Mouse (Mus musculus): ENCODE data around the gene Tmem201.

The Tmem201 gene

DNA sequence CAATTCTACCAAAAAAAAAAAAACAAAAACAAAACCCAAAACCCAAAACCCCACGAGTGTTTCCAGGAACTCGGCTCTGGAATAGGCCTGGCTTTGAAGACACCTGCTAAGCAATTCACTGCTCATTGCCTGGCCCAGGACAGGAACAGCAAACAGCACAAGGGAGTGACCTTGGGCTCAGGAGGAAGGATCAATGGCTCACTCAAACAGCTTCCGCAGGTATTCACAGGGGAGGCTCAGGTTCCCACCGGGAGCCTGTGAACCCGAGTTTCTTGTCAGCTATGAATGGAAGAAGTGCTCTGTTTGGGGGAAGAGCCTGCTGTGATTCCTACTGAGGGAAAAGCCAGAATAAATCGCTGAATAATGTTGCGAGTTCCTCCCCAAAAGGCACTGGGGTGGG, 54.0 kb downstream of the Tmem201 start:
- DNase-seq (ENCODE audit: low read depth) = no peak

DNA sequence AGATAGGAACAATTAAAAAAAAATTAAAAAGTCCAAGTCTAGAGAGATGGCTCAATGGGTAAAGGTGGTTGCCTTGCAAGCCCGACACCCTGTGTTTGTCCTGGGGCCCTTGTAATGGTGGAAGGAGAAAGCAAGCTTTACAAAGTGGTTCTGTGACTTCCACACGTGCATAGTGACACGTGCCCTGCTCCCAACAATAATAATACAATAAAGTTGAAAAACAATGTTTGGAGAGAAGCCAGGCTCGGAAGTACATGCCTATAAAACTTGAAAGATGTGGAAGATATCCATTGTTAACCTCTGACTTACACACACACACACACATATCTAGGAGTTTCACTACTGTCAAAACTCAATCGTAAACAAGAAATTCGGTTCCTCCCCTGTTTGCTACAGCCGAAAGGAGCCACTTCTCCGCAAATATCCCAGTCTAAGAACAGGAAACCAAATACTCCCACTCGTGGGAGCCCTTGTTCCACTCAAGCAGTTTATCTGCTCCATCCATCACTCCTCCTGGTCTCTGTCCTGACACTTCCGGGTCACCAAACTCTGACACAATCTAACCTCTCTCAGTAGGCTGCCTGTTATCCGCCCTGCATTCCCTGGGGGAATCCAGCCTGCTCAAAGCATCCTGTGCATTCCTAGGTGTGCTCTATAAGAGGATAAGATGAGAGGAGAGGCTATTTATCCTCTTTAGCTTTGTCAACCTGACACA, 58.6 kb downstream of the Tmem201 start:
- DNase-seq (ENCODE audit: low read depth) = no peak

DNA sequence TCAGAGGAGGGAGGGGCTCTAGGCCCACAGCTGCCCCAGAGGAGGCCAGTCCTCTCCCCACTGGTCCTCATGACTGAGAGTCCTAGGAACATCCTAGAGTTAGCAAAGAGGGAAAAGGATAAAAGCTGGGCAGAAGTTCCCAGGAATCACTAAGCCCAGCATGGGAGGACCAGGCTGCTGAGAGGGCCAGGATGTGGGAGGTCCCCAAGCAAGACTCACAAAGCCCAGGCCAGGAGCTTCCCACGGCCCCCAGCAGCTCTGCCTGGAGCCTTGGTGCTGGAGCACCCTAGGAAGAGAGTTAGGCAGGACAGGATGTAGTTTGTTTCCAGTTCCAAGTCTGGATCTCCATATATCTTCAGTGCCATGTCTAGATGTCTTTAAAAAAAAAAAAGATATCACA, 59.8 kb downstream of the Tmem201 start:
- DNase-seq (ENCODE audit: low read depth) = no peak

DNA sequence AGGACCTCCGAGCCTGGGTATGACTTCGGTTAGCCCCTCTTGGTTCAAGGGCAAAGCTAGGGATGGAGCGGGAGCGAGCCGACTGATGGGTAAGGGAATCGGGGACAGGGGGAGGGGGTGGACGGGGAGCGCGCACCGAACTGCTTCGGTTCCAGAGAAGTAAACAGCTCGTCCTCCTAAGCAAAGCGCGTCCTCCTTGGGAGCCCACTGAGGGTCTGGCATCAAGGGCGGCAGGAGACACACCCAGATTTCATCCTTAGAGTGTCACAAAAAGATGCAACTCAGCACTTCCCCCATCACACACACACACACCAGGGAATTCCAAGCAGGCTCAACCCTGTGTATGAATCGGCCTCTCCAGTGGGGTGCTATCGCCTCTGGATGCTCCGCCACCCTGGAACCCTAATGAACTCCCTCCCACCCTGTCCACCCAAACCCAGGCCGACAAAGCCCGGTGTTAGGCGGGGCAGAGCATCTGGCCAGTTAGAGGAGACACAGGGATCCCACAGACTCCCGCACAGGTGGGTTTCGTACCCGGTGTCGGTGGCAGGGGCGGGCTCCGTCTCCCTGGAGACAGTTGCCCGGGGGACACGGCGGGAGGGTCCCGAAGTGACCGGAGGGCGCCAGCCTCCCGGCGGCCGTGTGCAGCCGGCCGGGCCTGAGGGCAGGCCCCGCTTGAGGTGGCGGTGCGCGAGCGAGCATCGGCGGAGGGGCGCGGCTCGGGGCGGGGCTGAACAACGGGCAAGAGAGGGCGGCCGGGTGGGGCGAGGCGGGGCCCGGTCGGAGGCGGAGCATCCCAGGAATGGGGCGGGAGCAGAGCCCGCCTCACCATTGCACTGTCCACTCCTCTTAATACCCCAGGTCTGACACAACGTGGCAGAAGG, 62.2 kb downstream of the Tmem201 start:
- no peak for DNase-seq (ENCODE audit: low read depth)

DNA sequence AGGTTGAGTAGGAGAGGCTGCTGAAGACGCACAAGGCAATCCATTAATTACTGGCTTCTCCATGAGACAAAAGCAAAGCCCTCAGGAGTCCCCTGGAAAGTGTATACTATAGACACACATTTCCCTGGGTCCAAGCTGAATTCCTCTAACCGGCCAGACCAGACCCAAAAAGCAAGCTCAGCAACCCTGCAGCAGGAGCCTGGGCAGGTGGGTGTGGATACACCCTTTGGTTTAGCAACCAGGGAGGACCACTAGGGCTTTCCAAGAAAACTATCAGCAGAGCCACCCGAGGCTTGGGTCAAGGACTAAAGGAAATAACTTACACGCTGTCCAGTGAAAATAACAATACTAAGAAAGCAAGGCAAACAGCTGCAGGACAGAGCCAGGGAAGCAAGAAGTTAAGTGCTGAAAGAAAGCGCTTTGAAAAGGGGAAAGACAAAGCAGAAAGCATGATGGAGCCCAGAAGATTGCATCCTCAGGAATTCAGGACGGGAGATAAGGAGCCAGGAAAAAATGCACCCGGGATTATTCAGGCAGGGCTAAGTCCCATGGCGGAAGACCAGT, 62.9 kb downstream of the Tmem201 start:
- no peak for DNase-seq (ENCODE audit: low read depth)

DNA sequence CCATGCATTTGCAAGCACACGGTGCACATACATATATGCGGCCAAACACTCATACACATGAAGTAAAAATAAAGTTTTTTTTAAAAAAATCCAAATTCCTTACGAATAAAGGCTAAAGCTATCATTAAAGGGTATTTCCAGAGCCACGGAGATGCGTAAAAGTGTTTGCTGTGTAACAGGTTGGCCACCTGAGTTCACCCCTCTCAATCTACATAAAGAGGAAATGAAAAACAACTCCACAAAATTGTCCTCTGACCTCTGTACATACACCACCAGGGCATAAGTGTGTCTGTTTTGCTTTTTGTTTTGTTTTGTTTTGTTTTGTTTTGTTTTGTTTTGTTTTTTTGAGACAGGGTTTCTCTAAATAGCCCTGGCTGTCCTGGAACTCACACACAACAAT, 65.1 kb downstream of the Tmem201 start:
- DNase-seq (ENCODE audit: low read depth) = no peak

DNA sequence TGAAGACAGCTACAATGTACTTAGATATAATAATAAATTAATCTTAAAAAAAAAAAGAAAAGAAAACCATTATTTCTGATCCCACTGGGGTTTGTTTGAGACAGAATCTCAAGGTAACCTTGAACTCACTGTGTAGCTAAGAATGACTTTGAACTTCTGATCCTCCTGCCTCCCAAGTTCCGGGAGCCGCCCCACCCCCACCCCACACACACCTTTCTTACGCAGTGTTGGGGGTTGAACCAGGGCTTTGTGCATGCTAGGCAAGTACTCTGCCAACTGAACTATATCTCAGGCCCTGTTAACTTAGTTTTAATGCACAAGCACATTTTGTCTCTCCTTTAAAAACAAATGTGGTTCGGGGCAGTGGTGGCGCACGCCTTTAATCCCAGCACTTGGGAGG, 66.7 kb downstream of the Tmem201 start:
- DNase-seq (ENCODE audit: low read depth) = no peak

DNA sequence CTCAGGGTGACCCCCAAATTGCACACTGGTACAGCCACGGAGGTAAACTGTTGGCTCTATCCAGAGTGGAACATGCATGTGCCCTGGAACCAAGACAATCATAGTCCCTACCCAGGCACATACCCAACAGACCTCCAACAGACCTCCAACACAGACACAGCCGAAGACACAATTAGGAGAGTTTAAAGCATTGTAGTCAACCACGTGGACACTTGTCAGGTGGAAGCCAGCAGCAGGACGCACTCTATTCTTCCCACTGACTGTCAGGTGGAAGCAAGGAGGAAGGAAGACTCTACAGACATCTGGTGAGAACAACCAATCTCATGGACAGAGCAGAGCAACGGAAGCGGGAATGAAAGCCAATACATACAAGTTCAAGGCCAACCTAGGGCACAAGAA, 72.2 kb downstream of the Tmem201 start:
- no peak for DNase-seq (ENCODE audit: low read depth)
